Mouse (Mus musculus) MEL (cell line): Measurements from ENCODE around the gene Lgr6.

ENCODE experiments used
- CTCF ChIP-seq, 3 experiments: IDR thresholded peaks in 2 of 3; conservative IDR thresholded peaks in 1 of 3; 2 replicates each; pipeline ENCODE4 v1.5.1; 2011 to 2012; ENCODE audit warnings: low read length in 3 of 3, low read depth in 2 of 3, mild to moderate bottlenecking in 2 of 3, improper control_type of control experiment in 1 of 3, inconsistent platforms in 1 of 3, mixed read lengths in 1 of 3, moderate library complexity in 1 of 3; ENCODE audit not compliant: control insufficient read depth in 1 of 3, insufficient read depth in 1 of 3, poor library complexity in 1 of 3, severe bottlenecking in 1 of 3
- ELF1 ChIP-seq: IDR thresholded peaks from 2 replicates; pipeline ENCODE4 v1.6.1; 2014; ENCODE audit warnings: low read depth, mild to moderate bottlenecking, inconsistent platforms, low read length, improper control_type of control experiment, moderate library complexity
- HCFC1 ChIP-seq: IDR thresholded peaks from 2 replicates; pipeline ENCODE4 v1.6.1; 2012; ENCODE audit warnings: low read depth, mild to moderate bottlenecking, inconsistent platforms, low read length, improper control_type of control experiment, moderate library complexity
- MAFK ChIP-seq: IDR thresholded peaks from 2 replicates; pipeline ENCODE4 v1.6.1; 2011; ENCODE audit warnings: low read depth, mild to moderate bottlenecking, low read length, improper control_type of control experiment, borderline replicate concordance
- MAX ChIP-seq: IDR thresholded peaks from 2 replicates; pipeline ENCODE4 v1.6.1; 2011; ENCODE audit warnings: low read length, improper control_type of control experiment
- POLR2A ChIP-seq, 2 experiments: IDR thresholded peaks; 2 replicates each; pipeline ENCODE4 v1.6.1; 2011 to 2012; ENCODE audit warnings: low read length in 2 of 2, mild to moderate bottlenecking in 2 of 2, control low read depth in 1 of 2, improper control_type of control experiment in 1 of 2, low read depth in 1 of 2, moderate library complexity in 1 of 2; ENCODE audit not compliant: control insufficient read depth in 1 of 2, insufficient read depth in 1 of 2, poor library complexity in 1 of 2
- TAL1 ChIP-seq: IDR thresholded peaks from 2 replicates; pipeline ENCODE4 v1.6.1; 2012; ENCODE audit warnings: mild to moderate bottlenecking, inconsistent platforms, low read length, moderate library complexity, mixed read lengths
- UBTF ChIP-seq: IDR thresholded peaks from 2 replicates; pipeline ENCODE4 v1.6.1; 2012; ENCODE audit warnings: low read depth, mild to moderate bottlenecking, inconsistent platforms, low read length, improper control_type of control experiment, moderate library complexity, borderline replicate concordance; ENCODE audit not compliant: insufficient read depth

- TF ChIP-seq HCFC1 (no peak), MAFK (no peak), POLR2A (IDR thresholded peaks at IDR 0.05; ENCODE audit: control insufficient read depth in 1 of 2, insufficient read depth in 1 of 2, low read depth in 1 of 2, low read length in 2 of 2, poor library complexity in 1 of 2) (no peak), CTCF (IDR thresholded peaks at IDR 0.05 in 2 of 3, conservative IDR thresholded peaks at IDR 0.05 in 1 of 3; ENCODE audit: control insufficient read depth in 1 of 3, insufficient read depth in 1 of 3, low read depth in 2 of 3, low read length in 3 of 3, poor library complexity in 1 of 3, severe bottlenecking in 1 of 3) (no peak), TAL1 (no peak), UBTF (no peak), MAX (no peak), ELF1 (no peak)
These were observed 37.4 kb upstream of the Lgr6 start for GRCm38 (mm10) chr1:135142452-135142851.
